Mouse (Mus musculus): ENCODE measurements around the gene Gdpd3. TPM values are rescaled to one million over a fixed set of nuclear protein-coding genes. Genes with fewer than 3 reads are reported as not detected.
A peak's percentile ranks its signal among the peaks of the same experiment; 100 is the strongest.
"Not testable (repeated sequence)": the region's sequence is repeated elsewhere in the genome, so short reads cannot be mapped to it uniquely, and the experiment has no call there.

Gdpd3 gene
- polyA plus RNA-seq, 1 experiment = 7.7 TPM

DNA sequence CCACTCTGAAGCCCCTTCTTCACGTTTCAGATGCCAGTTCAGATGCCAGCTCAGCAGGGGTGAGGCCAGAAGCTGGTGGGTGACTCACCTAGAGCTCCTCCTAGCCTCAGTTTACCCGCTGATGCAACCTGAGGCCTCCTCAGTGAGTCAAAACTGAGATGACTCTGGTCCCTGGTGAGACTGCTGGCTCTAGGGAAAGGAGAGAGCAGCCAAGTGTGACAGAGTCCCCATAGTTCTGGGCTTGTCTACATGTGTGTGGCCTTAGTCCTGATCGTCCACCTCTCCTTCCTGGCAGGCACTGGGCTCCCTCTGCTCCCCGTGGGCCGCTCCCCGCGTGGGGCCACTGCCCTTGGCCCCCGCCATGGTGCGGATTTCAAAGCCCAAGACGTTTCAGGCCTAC, 11.3 kb downstream of the Gdpd3 start:
- no peak for DNase-seq (ENCODE audit: low read depth in 1 of 2, low spot score in 2 of 2)

DNA sequence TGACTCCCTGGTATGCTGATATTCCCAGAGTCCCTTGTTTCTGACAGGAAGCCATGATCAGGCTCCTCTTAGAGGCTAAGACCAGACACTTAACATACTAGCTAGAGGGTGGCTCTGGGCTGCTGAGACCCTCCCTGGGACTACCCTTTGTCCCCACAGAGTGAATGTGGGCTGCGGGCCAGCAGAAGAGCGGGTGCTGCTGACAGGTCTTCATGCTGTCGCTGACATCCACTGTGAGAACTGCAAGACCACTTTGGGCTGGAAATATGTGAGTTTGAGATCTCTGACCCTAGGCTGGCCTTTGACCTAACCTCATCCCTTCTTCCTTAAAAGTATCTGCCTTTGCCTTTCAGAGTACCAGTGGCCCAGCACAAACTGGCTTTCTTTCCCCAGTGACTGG, 12.0 kb downstream of the Gdpd3 start:
- WGBS = 92% methylated on average over 3 of the region's 3 CpGs

More for the DNA sequence above, 11.3 kb downstream of the Gdpd3 start:
- Histone ChIP-seq H3K4me3 (ENCODE audit: extremely low read depth, insufficient read depth, insufficient read length) (peak overlapping the region; percentile 81), H3K36me3 (ENCODE audit: control insufficient read depth, insufficient read depth, low read length) (peaks cover 9% of the 10 kb centered on the region; the same call in 1 of the 2 replicates), H3K4me1 (ENCODE audit: control insufficient read depth, insufficient read depth, insufficient read length) (peaks cover 26% of the 10 kb centered on the region), H3K27ac (ENCODE audit: insufficient read depth, low read length) (peak overlapping the region; percentile 84), H3K27me3 (ENCODE audit: control insufficient read depth, insufficient read depth, low read length) (no peaks in the 10 kb centered on the region)
- 40% methylated on average over 10 of the region's 10 CpGs for WGBS
- TF ChIP-seq CTCF (IDR thresholded peaks at IDR 0.05; ENCODE audit: extremely low read depth, insufficient read depth, insufficient read length, insufficient replicate concordance) (no peak), POLR2A (IDR thresholded peaks at IDR 0.05; ENCODE audit: low read depth, low read length) (no peak)

DNA sequence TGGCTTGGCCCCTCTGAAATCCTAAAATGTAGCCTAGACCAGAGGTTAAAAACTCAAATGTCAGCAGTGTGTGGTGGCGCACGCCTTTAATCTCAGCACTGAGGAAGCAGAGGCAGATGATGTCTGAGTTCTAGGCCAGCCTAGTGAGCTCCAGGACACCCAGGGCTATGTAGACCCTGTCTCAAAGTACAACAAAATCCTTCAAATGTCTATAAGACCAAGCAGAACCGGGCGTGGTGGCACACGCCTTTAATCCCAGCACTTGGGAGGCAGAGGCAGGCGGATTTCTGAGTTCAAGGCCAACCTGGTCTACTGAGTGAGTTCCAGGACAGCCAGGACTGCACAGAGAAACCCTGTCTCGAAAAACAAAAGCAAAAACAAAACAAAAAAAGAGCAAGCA, 13.0 kb downstream of the Gdpd3 start:
- H3K27ac ChIP-seq (ENCODE audit: insufficient read depth, low read length); H3K4me3 ChIP-seq (ENCODE audit: extremely low read depth, insufficient read depth, insufficient read length); H3K27me3 ChIP-seq (ENCODE audit: control insufficient read depth, insufficient read depth, low read length); DNase-seq (ENCODE audit: low read depth in 1 of 2, low spot score in 2 of 2): not testable (repeated sequence)
- Histone ChIP-seq H3K36me3 (ENCODE audit: control insufficient read depth, insufficient read depth, low read length) (peaks cover 15% of the 10 kb centered on the region), H3K4me1 (ENCODE audit: control insufficient read depth, insufficient read depth, insufficient read length) (peaks cover 26% of the 10 kb centered on the region)
- WGBS = 85% methylated on average over 7 of the region's 7 CpGs

More for the DNA sequence above, 12.0 kb downstream of the Gdpd3 start:
- no peak for DNase-seq (ENCODE audit: low read depth in 1 of 2, low spot score in 2 of 2)
- no peak overlapping the region for H3K27ac ChIP-seq (ENCODE audit: insufficient read depth, low read length)
- peak overlapping the region; percentile 81; the same call in 1 of the 2 replicates for H3K4me3 ChIP-seq (ENCODE audit: extremely low read depth, insufficient read depth, insufficient read length)
- H3K4me1 ChIP-seq (ENCODE audit: control insufficient read depth, insufficient read depth, insufficient read length) = peaks cover 26% of the 10 kb centered on the region
- no peak for TF ChIP-seq POLR2A (IDR thresholded peaks at IDR 0.05; ENCODE audit: low read depth, low read length)
- no peak for TF ChIP-seq CTCF (IDR thresholded peaks at IDR 0.05; ENCODE audit: extremely low read depth, insufficient read depth, insufficient read length, insufficient replicate concordance)
- H3K27me3 ChIP-seq (ENCODE audit: control insufficient read depth, insufficient read depth, low read length) = no peaks in the 10 kb centered on the region
- H3K36me3 ChIP-seq (ENCODE audit: control insufficient read depth, insufficient read depth, low read length) = peaks cover 12% of the 10 kb centered on the region

DNA sequence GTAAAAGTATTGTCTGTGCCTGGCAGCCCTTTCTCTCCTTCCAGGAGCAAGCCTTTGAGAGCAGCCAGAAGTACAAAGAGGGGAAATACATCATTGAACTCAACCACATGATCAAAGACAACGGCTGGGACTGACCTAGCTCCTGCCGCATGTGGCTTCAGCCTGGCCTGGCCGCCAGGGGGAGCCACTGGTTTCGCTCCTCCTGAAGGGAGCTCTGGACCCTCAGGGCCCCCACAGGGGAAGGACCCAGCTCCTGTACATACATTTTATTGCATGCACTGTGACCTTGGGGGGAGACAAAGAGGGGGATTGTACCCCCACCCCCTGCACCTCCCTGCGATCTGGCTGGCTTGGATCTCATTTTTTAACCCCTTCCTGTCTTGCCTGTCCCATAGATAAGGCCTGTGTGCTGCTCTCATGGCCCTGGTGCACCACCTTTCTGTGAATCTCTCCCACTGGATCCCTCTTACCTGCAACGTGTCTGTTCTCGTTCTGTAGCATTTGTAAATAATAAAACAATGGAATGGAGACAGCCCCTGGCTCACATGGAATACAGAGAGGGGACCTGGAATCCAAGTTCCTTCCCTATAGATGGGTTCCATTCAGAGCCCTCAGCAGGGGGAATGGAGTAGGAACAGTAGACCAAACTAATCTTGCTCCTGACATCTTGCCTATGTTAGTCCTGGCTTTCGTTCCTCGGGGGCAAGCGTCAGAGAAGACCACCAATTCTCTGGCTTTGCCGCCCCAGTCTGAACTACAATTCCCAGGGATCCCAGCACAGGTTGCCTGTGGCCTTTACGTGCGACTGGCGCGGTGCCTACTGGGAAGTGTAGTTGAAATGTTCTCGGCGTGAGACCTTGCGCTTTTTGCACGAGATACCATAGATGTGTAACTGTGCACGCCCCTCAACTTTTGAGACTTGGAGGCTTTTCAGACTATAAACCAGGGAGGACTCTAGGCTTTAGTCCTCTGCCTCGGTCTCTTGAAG, 14.1 kb downstream of the Gdpd3 start:
- WGBS = 20% methylated on average over 21 of the region's 21 CpGs
- Histone ChIP-seq H3K36me3 (ENCODE audit: control insufficient read depth, insufficient read depth, low read length) (peaks cover 21% of the 10 kb centered on the region), H3K27me3 (ENCODE audit: control insufficient read depth, insufficient read depth, low read length) (no peaks in the 10 kb centered on the region), H3K4me1 (ENCODE audit: control insufficient read depth, insufficient read depth, insufficient read length) (peaks cover 22% of the 10 kb centered on the region), H3K4me3 (ENCODE audit: extremely low read depth, insufficient read depth, insufficient read length) (no peak overlapping the region), H3K27ac (ENCODE audit: insufficient read depth, low read length) (no peak overlapping the region)
- DNase-seq (ENCODE audit: low read depth in 1 of 2, low spot score in 2 of 2) = peak; percentile 56 to 84
- no peak for TF ChIP-seq POLR2A (IDR thresholded peaks at IDR 0.05; ENCODE audit: low read depth, low read length)
- peak; percentile 91 for TF ChIP-seq CTCF (IDR thresholded peaks at IDR 0.05; ENCODE audit: extremely low read depth, insufficient read depth, insufficient read length, insufficient replicate concordance)

DNA sequence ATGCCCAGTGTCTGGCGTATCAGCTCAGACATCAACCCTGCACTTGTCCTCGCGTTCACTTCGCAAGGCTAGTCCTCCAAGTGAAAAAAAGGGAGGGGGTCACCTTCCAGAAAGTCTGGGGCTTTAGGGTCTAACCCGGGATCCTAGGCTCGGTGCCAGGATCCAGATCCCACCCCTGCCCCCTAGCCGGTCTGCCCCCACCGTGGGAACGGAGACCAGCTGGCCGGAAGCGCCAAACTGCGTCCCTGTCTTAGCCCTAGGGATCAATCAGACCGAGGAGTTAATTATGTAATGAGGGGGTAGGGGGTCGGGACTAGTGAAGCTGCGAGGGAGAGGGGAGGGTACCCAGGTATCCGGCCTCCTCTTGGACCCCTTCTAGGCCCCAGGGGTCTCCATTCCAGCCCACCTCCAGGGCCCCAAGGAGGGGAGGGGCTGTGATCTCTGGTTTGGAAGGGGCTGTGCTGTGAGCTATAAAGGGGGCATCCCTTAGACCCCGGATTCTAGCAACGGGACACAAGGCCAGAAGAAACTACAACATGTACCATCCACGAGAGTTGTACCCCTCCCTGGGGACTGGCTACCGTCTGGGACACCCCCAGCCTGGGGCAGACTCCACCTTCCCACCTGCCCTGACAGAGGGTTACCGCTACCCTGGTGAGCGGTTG, 15.0 kb downstream of the Gdpd3 start, which contains the start of gene Tbx6:
Gene Tbx6 (plus strand): TSS at position 513 of the 665 bp plus-strand sequence.
- no peaks in the 10 kb centered on the region for H3K27me3 ChIP-seq (ENCODE audit: control insufficient read depth, insufficient read depth, low read length)
- DNase-seq (ENCODE audit: low read depth in 1 of 2, low spot score in 2 of 2) = no peak
- no peak within 1 kb of the TSS for H3K27ac ChIP-seq (ENCODE audit: insufficient read depth, low read length)
- peaks cover 15% of the 10 kb centered on the region for H3K4me1 ChIP-seq (ENCODE audit: control insufficient read depth, insufficient read depth, insufficient read length)
- H3K36me3 ChIP-seq (ENCODE audit: control insufficient read depth, insufficient read depth, low read length) = peaks cover 28% of the 10 kb centered on the region
- TF ChIP-seq POLR2A (IDR thresholded peaks at IDR 0.05; ENCODE audit: low read depth, low read length) = no peak
- TF ChIP-seq CTCF (IDR thresholded peaks at IDR 0.05; ENCODE audit: extremely low read depth, insufficient read depth, insufficient read length, insufficient replicate concordance) = no peak
- H3K4me3 ChIP-seq (ENCODE audit: extremely low read depth, insufficient read depth, insufficient read length) = no peak within 1 kb of the TSS
- WGBS = 39% methylated on average over 22 of the region's 22 CpGs

DNA sequence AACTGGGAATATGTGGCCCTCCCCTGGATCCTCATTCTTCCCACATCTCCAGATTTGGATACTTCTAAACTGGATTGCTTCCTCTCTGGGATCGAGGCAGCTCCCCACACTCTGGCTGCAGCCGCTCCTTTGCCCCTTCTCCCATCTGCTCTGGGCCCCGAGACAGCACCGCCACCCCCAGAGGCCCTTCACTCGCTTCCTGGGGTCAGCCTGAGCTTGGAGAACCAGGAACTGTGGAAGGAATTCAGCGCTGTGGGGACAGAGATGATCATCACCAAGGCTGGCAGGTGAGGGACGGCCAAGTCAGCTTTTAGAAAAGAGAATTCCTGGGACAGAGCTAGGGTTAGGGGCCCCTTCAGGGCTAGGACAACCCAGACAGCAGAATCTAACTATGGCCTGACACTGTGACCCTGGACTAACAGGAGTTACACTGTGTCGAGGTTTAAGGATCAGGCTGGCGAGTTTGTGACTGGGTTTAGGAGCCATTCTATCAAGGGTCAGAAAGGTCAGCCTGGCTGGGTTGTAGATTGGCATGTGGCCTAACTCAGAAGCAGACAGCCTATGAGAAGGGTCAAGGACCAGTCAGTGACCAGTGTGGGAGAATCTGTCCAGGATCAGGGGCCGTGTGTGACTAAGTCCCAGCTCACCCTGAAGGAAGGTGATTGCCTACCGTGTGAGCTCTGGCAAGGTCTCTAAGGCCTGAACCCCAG, 15.7 kb downstream of the Gdpd3 start:
- H3K27me3 ChIP-seq (ENCODE audit: control insufficient read depth, insufficient read depth, low read length) = no peaks in the 10 kb centered on the region
- TF ChIP-seq POLR2A (IDR thresholded peaks at IDR 0.05; ENCODE audit: low read depth, low read length) (no peak), CTCF (IDR thresholded peaks at IDR 0.05; ENCODE audit: extremely low read depth, insufficient read depth, insufficient read length, insufficient replicate concordance) (no peak)
- H3K4me1 ChIP-seq (ENCODE audit: control insufficient read depth, insufficient read depth, insufficient read length) = peaks cover 15% of the 10 kb centered on the region
- peaks cover 31% of the 10 kb centered on the region for H3K36me3 ChIP-seq (ENCODE audit: control insufficient read depth, insufficient read depth, low read length)
- no peak overlapping the region for H3K4me3 ChIP-seq (ENCODE audit: extremely low read depth, insufficient read depth, insufficient read length)
- DNase-seq (ENCODE audit: low read depth in 1 of 2, low spot score in 2 of 2) = no peak
- 85% methylated on average over 11 of the region's 11 CpGs for WGBS
- no peak overlapping the region for H3K27ac ChIP-seq (ENCODE audit: insufficient read depth, low read length)
